Mouse (Mus musculus) megakaryocyte, embryonic 14.5 days (primary cell): ENCODE results near the gene Dkk3. TPM values are rescaled to one million over a fixed set of nuclear protein-coding genes. Genes with fewer than 3 reads are reported as not detected.

ENCODE experiments used
- H3K27me3 ChIP-seq: replicated peaks from 2 replicates; pipeline ENCODE3; 2012; ENCODE audit warnings: inconsistent platforms
- H3K36me3 ChIP-seq: replicated peaks from 2 replicates; pipeline ENCODE3; 2012; ENCODE audit warnings: low read length, inconsistent platforms, mixed read lengths
- H3K4me1 ChIP-seq: 2 replicates; pipeline ENCODE4 v1.6.1; 2012; ENCODE audit warnings: inconsistent platforms
- H3K4me3 ChIP-seq: replicated peaks from 2 replicates; pipeline ENCODE3; 2012; ENCODE audit warnings: moderate library complexity, mild to moderate bottlenecking, inconsistent platforms
- H3K9me3 ChIP-seq: 2 replicates; pipeline ENCODE4 v1.6.1; 2012; ENCODE audit warnings: inconsistent platforms
- FLI1 ChIP-seq: IDR thresholded peaks from 2 replicates; pipeline ENCODE4 v1.6.1; 2012; ENCODE audit warnings: low read length, inconsistent platforms, mixed read lengths
- GATA1 ChIP-seq: IDR thresholded peaks from 3 replicates; pipeline ENCODE4 v1.6.1; 2012; ENCODE audit warnings: mixed read lengths, low read length, inconsistent platforms, borderline replicate concordance
- polyA plus RNA-seq: library from polyadenylated mRNA; stranded (reverse); fragments of >175 nt; gene quantifications from 2 replicates; pipeline ENCODE4 v1.2.3, GENCODE M21; 2012; ENCODE audit warnings: low replicate concordance; ENCODE audit not compliant: insufficient read depth

The Dkk3 gene
- polyA plus RNA-seq, 1 experiment: 0.08 TPM

- Histone ChIP-seq H3K36me3 (no peaks in the 10 kb centered on the region), H3K4me1 (peaks cover 9% of the 10 kb centered on the region; the same call in 1 of the 2 replicates), H3K27me3 (peaks cover 49% of the 10 kb centered on the region), H3K9me3 (no peaks in the 10 kb centered on the region), H3K4me3 (no peak overlapping the region)
- TF ChIP-seq FLI1: no peak
- no peak for TF ChIP-seq GATA1
Observed at GRCm38 (mm10) chr7:112123612-112124011, 35.2 kb downstream of the Dkk3 start.

GRCm38 (mm10) chr7:112121866-112122500 lies 36.9 kb downstream of the Dkk3 start:
- peaks cover 4% of the 10 kb centered on the region; the same call in 1 of the 2 replicates for H3K9me3 ChIP-seq
- TF ChIP-seq FLI1 (no peak), GATA1 (no peak)
- H3K4me1 ChIP-seq: peaks cover 9% of the 10 kb centered on the region; the same call in 1 of the 2 replicates
- no peak overlapping the region for H3K4me3 ChIP-seq
- H3K36me3 ChIP-seq: no peaks in the 10 kb centered on the region
- peaks cover 52% of the 10 kb centered on the region for H3K27me3 ChIP-seq

- Histone ChIP-seq H3K27me3 (peaks cover 52% of the 10 kb centered on the region), H3K4me3 (no peak overlapping the region)
- no peak for TF ChIP-seq GATA1
- no peak for TF ChIP-seq FLI1
Observed at GRCm38 (mm10) chr7:112120861-112121810, 37.7 kb downstream of the Dkk3 start.

GRCm38 (mm10) chr7:112119248-112119647 lies 39.6 kb downstream of the Dkk3 start:
- H3K4me1 ChIP-seq: no peaks in the 10 kb centered on the region
- TF ChIP-seq FLI1 (no peak), GATA1 (no peak)
- H3K27me3 ChIP-seq: peaks cover 51% of the 10 kb centered on the region
- H3K36me3 ChIP-seq: no peaks in the 10 kb centered on the region
- no peak overlapping the region for H3K4me3 ChIP-seq
- peaks cover 8% of the 10 kb centered on the region for H3K9me3 ChIP-seq

More at GRCm38 (mm10) chr7:112120861-112121810, 37.7 kb downstream of the Dkk3 start:
- Histone ChIP-seq H3K9me3 (peaks cover 8% of the 10 kb centered on the region), H3K36me3 (no peaks in the 10 kb centered on the region), H3K4me1 (peaks cover 9% of the 10 kb centered on the region; the same call in 1 of the 2 replicates)

GRCm38 (mm10) chr7:112118086-112118485 lies 40.8 kb downstream of the Dkk3 start:
- H3K4me1 ChIP-seq: no peaks in the 10 kb centered on the region
- TF ChIP-seq FLI1 (no peak), GATA1 (no peak)
- H3K9me3 ChIP-seq: peaks cover 8% of the 10 kb centered on the region
- peaks cover 40% of the 10 kb centered on the region for H3K27me3 ChIP-seq
- no peaks in the 10 kb centered on the region for H3K36me3 ChIP-seq
- no peak overlapping the region for H3K4me3 ChIP-seq

GRCm38 (mm10) chr7:112117501-112117900 lies 41.4 kb downstream of the Dkk3 start:
- Histone ChIP-seq H3K36me3 (peaks cover 6% of the 10 kb centered on the region), H3K27me3 (peaks cover 34% of the 10 kb centered on the region), H3K4me3 (no peak overlapping the region), H3K4me1 (no peaks in the 10 kb centered on the region), H3K9me3 (peaks cover 8% of the 10 kb centered on the region)
- TF ChIP-seq FLI1: no peak

DNA sequence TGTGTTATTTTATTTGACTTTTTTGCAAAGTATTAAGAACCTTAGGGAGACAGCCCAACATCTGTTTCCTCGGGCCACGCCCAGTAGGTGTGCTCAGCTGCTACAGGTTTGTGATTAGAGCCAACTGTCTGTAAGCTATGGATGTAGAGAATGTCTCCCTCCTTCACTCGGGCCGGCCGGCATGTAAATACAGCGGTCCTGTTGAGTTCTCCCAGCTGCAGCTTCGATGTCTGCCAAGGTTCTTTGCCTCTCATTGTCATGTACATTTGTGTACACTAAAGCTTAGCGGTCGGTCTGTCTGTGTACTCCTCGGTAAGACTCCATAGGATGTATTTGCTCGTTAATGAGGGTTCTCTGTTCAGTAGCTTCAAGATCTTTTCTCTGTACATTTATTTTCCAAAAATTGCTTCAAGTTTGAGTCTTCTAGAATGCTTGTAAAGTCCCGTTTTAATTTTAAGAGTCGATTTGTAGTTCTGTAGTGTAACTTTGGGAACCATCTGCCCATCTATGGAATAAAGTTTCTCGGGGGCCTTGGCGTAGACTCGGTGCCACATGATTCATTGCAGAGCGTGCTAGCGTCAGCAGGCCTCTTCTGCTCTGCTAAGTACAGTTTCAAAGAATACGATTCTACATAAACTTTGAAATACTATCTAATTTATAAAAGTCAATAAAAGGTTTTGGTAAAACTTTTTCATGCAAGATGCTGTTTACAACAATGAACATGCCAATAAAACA lies 48.1 kb downstream of the Dkk3 start:
- Histone ChIP-seq H3K9me3 (no peaks in the 10 kb centered on the region), H3K4me1 (no peaks in the 10 kb centered on the region), H3K27me3 (no peaks in the 10 kb centered on the region), H3K4me3 (no peak overlapping the region), H3K36me3 (peaks cover 70% of the 10 kb centered on the region)
- TF ChIP-seq GATA1 (no peak), FLI1 (no peak)

DNA sequence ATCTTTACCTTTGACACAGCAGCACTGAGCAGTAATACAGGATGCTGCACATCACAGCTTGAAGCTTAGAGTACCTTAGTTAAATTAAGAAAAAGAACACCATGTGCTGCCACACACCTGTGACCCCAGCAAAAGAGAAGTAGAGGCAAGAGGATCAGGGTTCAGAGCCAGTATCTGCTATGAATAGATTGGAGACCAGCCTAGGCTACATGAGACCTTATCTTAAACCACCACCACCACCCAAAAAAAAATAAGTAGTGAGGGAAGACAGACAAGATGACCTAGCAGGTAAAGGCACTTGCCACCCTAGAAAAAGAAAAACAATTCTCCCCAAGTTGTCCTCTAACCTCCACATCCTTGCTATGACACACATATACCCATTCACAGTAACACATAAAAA lies 50.1 kb downstream of the Dkk3 start:
- TF ChIP-seq GATA1 (no peak), FLI1 (no peak)
- peaks cover 91% of the 10 kb centered on the region for H3K36me3 ChIP-seq

DNA sequence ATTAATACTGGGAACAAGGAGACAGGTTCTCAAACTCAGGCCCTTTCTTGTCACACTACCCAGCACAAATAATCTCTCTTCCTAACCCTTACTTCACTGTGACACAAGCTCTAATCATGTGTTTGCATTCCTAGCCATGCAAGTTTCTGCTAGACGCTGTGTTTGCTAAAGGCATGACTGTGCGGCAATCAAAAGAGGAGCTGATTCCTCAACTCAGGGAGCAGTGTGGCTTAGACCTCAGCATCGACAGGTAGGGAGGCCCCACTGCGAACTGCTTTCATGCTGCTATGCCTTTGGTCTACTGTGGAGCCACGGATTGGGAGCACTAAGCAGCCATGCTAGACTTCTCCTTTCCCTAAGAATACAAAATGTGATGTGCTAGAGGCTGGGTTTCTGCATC lies 55.0 kb downstream of the Dkk3 start:
- H3K4me3 ChIP-seq: no peak overlapping the region
- H3K36me3 ChIP-seq: peaks cover 99% of the 10 kb centered on the region
- no peaks in the 10 kb centered on the region for H3K9me3 ChIP-seq
- no peaks in the 10 kb centered on the region for H3K27me3 ChIP-seq
- peaks cover 17% of the 10 kb centered on the region for H3K4me1 ChIP-seq
- no peak for TF ChIP-seq FLI1
- no peak for TF ChIP-seq GATA1

More for the DNA sequence above, 50.1 kb downstream of the Dkk3 start:
- H3K27me3 ChIP-seq: no peaks in the 10 kb centered on the region
- no peak overlapping the region for H3K4me3 ChIP-seq
- H3K4me1 ChIP-seq: peaks cover 2% of the 10 kb centered on the region
- H3K9me3 ChIP-seq: no peaks in the 10 kb centered on the region
